Mouse (Mus musculus): ENCODE measurements around the gene Taok2. TPM values are rescaled to one million over a fixed set of nuclear protein-coding genes. Genes with fewer than 3 reads are reported as not detected.

Taok2 gene
- polyA plus RNA-seq, 1 experiment from 2014 or later, result 57.2 TPM

GRCm38 (mm10) chr7:126821835-126822511 is 62.5 kb downstream of the Taok2 start:
- Histone ChIP-seq H3K27ac (peak overlapping the region; percentile 93), H3K9me3 (no peaks in the 10 kb centered on the region), H3K9ac (peak overlapping the region; percentile 87), H3K4me3 (peak overlapping the region; percentile 70), H3K27me3 (no peaks in the 10 kb centered on the region), H3K4me1 (replicated peaks) (peaks cover 46% of the 10 kb centered on the region), H3K36me3 (0 out of 2 replicates have a peak, but pooled peaks cover 7% of the 10 kb centered on the region), H3K4me2 (peak overlapping the region; percentile 73)
- 29% methylated on average over 7 of the region's 7 CpGs for WGBS
- no peak for ATAC-seq (ENCODE audit: low FRiP score)

- WGBS, result 52% methylated on average over 1 of the region's 1 CpGs
- no peaks in the 10 kb centered on the region for H3K36me3 ChIP-seq
- no peaks in the 10 kb centered on the region for H3K9me3 ChIP-seq
- no peak overlapping the region for H3K4me3 ChIP-seq
- H3K4me2 ChIP-seq, result no peak overlapping the region
- no peaks in the 10 kb centered on the region for H3K27me3 ChIP-seq
- no peak overlapping the region for H3K27ac ChIP-seq
- no peak overlapping the region for H3K9ac ChIP-seq
- H3K4me1 ChIP-seq (replicated peaks), result peaks cover 17% of the 10 kb centered on the region
- ATAC-seq (ENCODE audit: low FRiP score), result no peak
Measured at GRCm38 (mm10) chr7:126818818-126819217, 65.7 kb downstream of the Taok2 start.

GRCm38 (mm10) chr7:126817595-126817994 is 66.9 kb downstream of the Taok2 start:
- ATAC-seq (ENCODE audit: low FRiP score), result no peak
- 90% methylated on average over 7 of the region's 7 CpGs for WGBS
- no peaks in the 10 kb centered on the region for H3K9me3 ChIP-seq
- H3K4me1 ChIP-seq (replicated peaks), result peaks cover 10% of the 10 kb centered on the region
- no peak overlapping the region for H3K9ac ChIP-seq
- H3K27ac ChIP-seq, result no peak overlapping the region
- H3K27me3 ChIP-seq, result 0 out of 2 replicates have a peak, but pooled peaks cover 5% of the 10 kb centered on the region
- H3K36me3 ChIP-seq, result no peaks in the 10 kb centered on the region
- H3K4me2 ChIP-seq, result no peak overlapping the region
- H3K4me3 ChIP-seq, result no peak overlapping the region

- no peaks in the 10 kb centered on the region for H3K9me3 ChIP-seq
- H3K4me2 ChIP-seq, result no peak overlapping the region
- H3K27me3 ChIP-seq, result 0 out of 2 replicates have a peak, but pooled peaks cover 5% of the 10 kb centered on the region
- H3K27ac ChIP-seq, result no peak overlapping the region
- no peak overlapping the region for H3K9ac ChIP-seq
- 88% methylated on average over 8 of the region's 8 CpGs for WGBS
- no peaks in the 10 kb centered on the region for H3K4me1 ChIP-seq (replicated peaks)
- H3K36me3 ChIP-seq, result no peaks in the 10 kb centered on the region
- ATAC-seq (ENCODE audit: low FRiP score), result no peak
- no peak overlapping the region for H3K4me3 ChIP-seq
Measured at GRCm38 (mm10) chr7:126816494-126816893, 68.0 kb downstream of the Taok2 start.

GRCm38 (mm10) chr7:126815726-126816222 is 68.7 kb downstream of the Taok2 start:
- no peaks in the 10 kb centered on the region for H3K36me3 ChIP-seq
- H3K9me3 ChIP-seq, result no peaks in the 10 kb centered on the region
- 0 out of 2 replicates have a peak, but pooled peaks cover 5% of the 10 kb centered on the region for H3K27me3 ChIP-seq
- H3K4me2 ChIP-seq, result no peak overlapping the region
- no peak overlapping the region for H3K4me3 ChIP-seq
- H3K27ac ChIP-seq, result no peak overlapping the region
- ATAC-seq (ENCODE audit: low FRiP score), result no peak
- H3K4me1 ChIP-seq (replicated peaks), result no peaks in the 10 kb centered on the region
- WGBS, result 49% methylated on average over 8 of the region's 8 CpGs
- H3K9ac ChIP-seq, result no peak overlapping the region

Other genes with a start within 250 kb of the Taok2 start
- gene Sgf29, start 235.4 kb downstream of the Taok2 start, polyA plus RNA-seq (2015; fragmentation: Nextera tagmentation; extraction: Ambion mirVana), result 53.4 and 56.5 TPM in 2 replicates
- gene Sult1a1, start 208.3 kb downstream of the Taok2 start, polyA plus RNA-seq (2015; fragmentation: Nextera tagmentation; extraction: Ambion mirVana), result 1.4 and 1.6 TPM in 2 replicates
- 149 and 154 TPM in 2 replicates for gene Bola2, start 189.3 kb downstream of the Taok2 start, polyA plus RNA-seq (2015; fragmentation: Nextera tagmentation; extraction: Ambion mirVana)
- 20.9 and 22.2 TPM in 2 replicates for gene Slx1b, start 188.9 kb downstream of the Taok2 start, polyA plus RNA-seq (2015; fragmentation: Nextera tagmentation; extraction: Ambion mirVana)
- 81.4 and 90.1 TPM in 2 replicates for gene Coro1a, start 176.9 kb downstream of the Taok2 start, polyA plus RNA-seq (2015; fragmentation: Nextera tagmentation; extraction: Ambion mirVana)
- 94.2 and 95.8 TPM in 2 replicates for gene Mapk3, start 125.1 kb downstream of the Taok2 start, polyA plus RNA-seq (2015; fragmentation: Nextera tagmentation; extraction: Ambion mirVana)
- 2.0 and 2.3 TPM in 2 replicates for gene Gdpd3, start 118.4 kb downstream of the Taok2 start, polyA plus RNA-seq (2015; fragmentation: Nextera tagmentation; extraction: Ambion mirVana)
- gene Ypel3, start 107.7 kb downstream of the Taok2 start, polyA plus RNA-seq (2015; fragmentation: Nextera tagmentation; extraction: Ambion mirVana), result 173 and 179 TPM in 2 replicates
- gene Tbx6, start 103.2 kb downstream of the Taok2 start, polyA plus RNA-seq (2015; fragmentation: Nextera tagmentation; extraction: Ambion mirVana), result 0.32 and 0.84 TPM in 2 replicates
- gene Ppp4c, start 92.2 kb downstream of the Taok2 start, polyA plus RNA-seq (2015; fragmentation: Nextera tagmentation; extraction: Ambion mirVana), result 196 and 214 TPM in 2 replicates
- 52.1 and 55.6 TPM in 2 replicates for gene Fam57b, start 87.0 kb downstream of the Taok2 start, polyA plus RNA-seq (2015; fragmentation: Nextera tagmentation; extraction: Ambion mirVana)
- not detected in 2 replicates for gene 4930451I11Rik, start 53.1 kb downstream of the Taok2 start, polyA plus RNA-seq (2015; fragmentation: Nextera tagmentation; extraction: Ambion mirVana)
- gene Doc2a, start 37.3 kb downstream of the Taok2 start, polyA plus RNA-seq (2015; fragmentation: Nextera tagmentation; extraction: Ambion mirVana), result 7.1 and 9.3 TPM in 2 replicates
- gene Hirip3, start 22.7 kb downstream of the Taok2 start, polyA plus RNA-seq (2015; fragmentation: Nextera tagmentation; extraction: Ambion mirVana), result 20.2 and 25.7 TPM in 2 replicates
- gene Ino80e, start 22.3 kb downstream of the Taok2 start, polyA plus RNA-seq (2015; fragmentation: Nextera tagmentation; extraction: Ambion mirVana), result 81.8 and 89.4 TPM in 2 replicates
- gene Tmem219, start 38.2 kb upstream of the Taok2 start, polyA plus RNA-seq (2015; fragmentation: Nextera tagmentation; extraction: Ambion mirVana), result 26.3 and 28.4 TPM in 2 replicates
- 98.7 and 101 TPM in 2 replicates for gene Kctd13, start 44.2 kb upstream of the Taok2 start, polyA plus RNA-seq (2015; fragmentation: Nextera tagmentation; extraction: Ambion mirVana)
- 6.1 and 6.4 TPM in 2 replicates for gene Asphd1, start 64.9 kb upstream of the Taok2 start, polyA plus RNA-seq (2015; fragmentation: Nextera tagmentation; extraction: Ambion mirVana)
- gene Sez6l2, start 65.9 kb upstream of the Taok2 start, polyA plus RNA-seq (2015; fragmentation: Nextera tagmentation; extraction: Ambion mirVana), result 32.7 and 36.7 TPM in 2 replicates
- gene Cdipt, start 91.2 kb upstream of the Taok2 start, polyA plus RNA-seq (2015; fragmentation: Nextera tagmentation; extraction: Ambion mirVana), result 109 and 112 TPM in 2 replicates
- gene Cdiptos, start 91.4 kb upstream of the Taok2 start, polyA plus RNA-seq (2015; fragmentation: Nextera tagmentation; extraction: Ambion mirVana), result 1.2 and 1.4 TPM in 2 replicates
- gene Mvp, start 129.9 kb upstream of the Taok2 start, polyA plus RNA-seq (2015; fragmentation: Nextera tagmentation; extraction: Ambion mirVana), result 4.5 and 5.2 TPM in 2 replicates
- gene Pagr1b, start 131.8 kb upstream of the Taok2 start, polyA plus RNA-seq (2015; fragmentation: Nextera tagmentation; extraction: Ambion mirVana), result 0.45 and 1.1 TPM in 2 replicates
- 41.8 and 53.4 TPM in 2 replicates for gene Pagr1a, start 132.6 kb upstream of the Taok2 start, polyA plus RNA-seq (2015; fragmentation: Nextera tagmentation; extraction: Ambion mirVana)
- gene Gm42742, start 136.4 kb upstream of the Taok2 start, polyA plus RNA-seq (2015; fragmentation: Nextera tagmentation; extraction: Ambion mirVana), result 66.8 and 73.4 TPM in 2 replicates
- gene Prrt2, start 136.5 kb upstream of the Taok2 start, polyA plus RNA-seq (2015; fragmentation: Nextera tagmentation; extraction: Ambion mirVana), result 18.3 and 19.2 TPM in 2 replicates
- gene Maz, start 142.3 kb upstream of the Taok2 start, polyA plus RNA-seq (2015; fragmentation: Nextera tagmentation; extraction: Ambion mirVana), result 59.8 and 60.8 TPM in 2 replicates
- 30.2 and 32.6 TPM in 2 replicates for gene Kif22, start 157.8 kb upstream of the Taok2 start, polyA plus RNA-seq (2015; fragmentation: Nextera tagmentation; extraction: Ambion mirVana)
- gene Zg16, start 202.6 kb upstream of the Taok2 start, polyA plus RNA-seq (2015; fragmentation: Nextera tagmentation; extraction: Ambion mirVana), result not detected in 2 replicates
- 1.5 and 2.1 TPM in 2 replicates for gene AI467606, start 206.7 kb upstream of the Taok2 start, polyA plus RNA-seq (2015; fragmentation: Nextera tagmentation; extraction: Ambion mirVana)
- gene Qprt, start 237.5 kb upstream of the Taok2 start, polyA plus RNA-seq (2015; fragmentation: Nextera tagmentation; extraction: Ambion mirVana), result 0.54 and 0.68 TPM in 2 replicates

Data from hindbrain, embryonic 13.5 days (tissue).